Mouse (Mus musculus) forebrain, embryonic 11.5 days (tissue): ENCODE data around the gene Rnaseh2b. TPM values are rescaled to one million over a fixed set of nuclear protein-coding genes. Genes with fewer than 3 reads are reported as not detected.
A peak's percentile ranks its signal among the peaks of the same experiment; 100 is the strongest.

Experiments
- ATAC-seq: fragments of 200-750 bp; cut with Nextera tagmentation; replicated peaks from 2 replicates; pipeline ENCODE4 v1.8.0; 2017; ENCODE audit warnings: moderate TSS enrichment; ENCODE audit not compliant: low FRiP score
- DNase-seq: peaks from one replicate; pipeline ENCODE4 v3.0.0-alpha.2; 2017; ENCODE audit warnings: low spot score
- H3K27ac ChIP-seq: fragments of 300-500 bp; sonication (generic); 2 replicates; pipeline ENCODE4 v1.5.1; 2014; ENCODE audit warnings: low read depth, low read length
- H3K27me3 ChIP-seq: fragments of 300-500 bp; sonication (generic); 2 replicates; pipeline ENCODE4 v1.6.1; 2014; ENCODE audit warnings: mild to moderate bottlenecking, low read length, mixed read lengths; ENCODE audit not compliant: control insufficient read depth, insufficient read depth
- H3K36me3 ChIP-seq: fragments of 300-500 bp; sonication (generic); 2 replicates; pipeline ENCODE4 v1.6.1; 2014; ENCODE audit warnings: mild to moderate bottlenecking, low read length, moderate library complexity, mixed read lengths; ENCODE audit not compliant: control insufficient read depth, insufficient read depth
- H3K4me1 ChIP-seq: fragments of 300-500 bp; sonication (generic); replicated peaks from 2 replicates; pipeline ENCODE4 v1.6.1; 2014; ENCODE audit warnings: low read length, mixed read lengths; ENCODE audit not compliant: control insufficient read depth, insufficient read depth
- H3K4me2 ChIP-seq: fragments of 300-500 bp; sonication (generic); 2 replicates; pipeline ENCODE4 v1.6.1; 2014; ENCODE audit warnings: low read depth, mild to moderate bottlenecking, low read length, moderate library complexity, mixed read lengths; ENCODE audit not compliant: severe bottlenecking
- H3K4me3 ChIP-seq: fragments of 300-500 bp; sonication (generic); 2 replicates; pipeline ENCODE4 v1.5.1; 2014; ENCODE audit warnings: low read depth, low read length
- H3K9ac ChIP-seq: fragments of 300-500 bp; sonication (generic); 2 replicates; pipeline ENCODE4 v1.6.1; 2014; ENCODE audit warnings: low read length
- H3K9me3 ChIP-seq: fragments of 300-500 bp; sonication (generic); 2 replicates; pipeline ENCODE4 v1.6.1; 2016; ENCODE audit warnings: low read length, mixed read lengths; ENCODE audit not compliant: control insufficient read depth
- WGBS: fragments of 180-500 bp; shearing (Covaris S2); extraction: QIAGEN DNeasy Blood & Tissue Kit; methylation state at CpG from one replicate; pipeline ENCODE4 v1.1.7; 2014; 5-methylcytosine and 5-hydroxymethylcytosine counted together
- polyA plus RNA-seq: library from polyadenylated mRNA; unstranded; fragments of >200 nt; fragmentation: Nextera tagmentation; extraction: Ambion mirVana; gene quantifications from 2 replicates; pipeline ENCODE4 v1.2.1, GENCODE M21; 2014

Gene Rnaseh2b
- polyA plus RNA-seq, 1 experiment from 2014 or later = 71.7 TPM

GRCm38 (mm10) chr14:62327171-62327570 lies 34.8 kb downstream of the Rnaseh2b start:
- Histone ChIP-seq H3K4me2 (no peak overlapping the region), H3K36me3 (no peaks in the 10 kb centered on the region), H3K27me3 (no peaks in the 10 kb centered on the region), H3K9me3 (no peaks in the 10 kb centered on the region), H3K27ac (no peak overlapping the region), H3K4me3 (no peak overlapping the region), H3K9ac (no peak overlapping the region), H3K4me1 (peaks cover 3% of the 10 kb centered on the region; the same call in 1 of the 2 replicates)
- DNase-seq (no peak), ATAC-seq (no peak)
- WGBS = 26% methylated on average over 2 of the region's 2 CpGs

GRCm38 (mm10) chr14:62328606-62329005 lies 36.2 kb downstream of the Rnaseh2b start:
- Histone ChIP-seq H3K4me2 (no peak overlapping the region), H3K9ac (no peak overlapping the region), H3K4me3 (no peak overlapping the region), H3K27me3 (no peaks in the 10 kb centered on the region), H3K9me3 (no peaks in the 10 kb centered on the region), H3K4me1 (peaks cover 5% of the 10 kb centered on the region; the same call in 1 of the 2 replicates), H3K27ac (no peak overlapping the region), H3K36me3 (no peaks in the 10 kb centered on the region)
- 47% methylated on average over 6 of the region's 6 CpGs for WGBS
- ATAC-seq (no peak), DNase-seq (no peak)

GRCm38 (mm10) chr14:62329631-62330030 lies 37.2 kb downstream of the Rnaseh2b start:
- H3K4me2 ChIP-seq = no peak overlapping the region
- H3K9me3 ChIP-seq = no peaks in the 10 kb centered on the region
- H3K27ac ChIP-seq = no peak overlapping the region
- H3K9ac ChIP-seq = no peak overlapping the region
- 88% methylated on average over 3 of the region's 3 CpGs for WGBS
- no peaks in the 10 kb centered on the region for H3K36me3 ChIP-seq
- no peaks in the 10 kb centered on the region for H3K27me3 ChIP-seq
- DNase-seq = no peak
- ATAC-seq = no peak
- H3K4me1 ChIP-seq = peaks cover 5% of the 10 kb centered on the region; the same call in 1 of the 2 replicates
- no peak overlapping the region for H3K4me3 ChIP-seq

- DNase-seq = no peak
- Histone ChIP-seq H3K9ac (peak overlapping the region; percentile 85; the same call in 1 of the 2 replicates), H3K27ac (peak overlapping the region; percentile 83), H3K4me2 (peak overlapping the region; percentile 78), H3K4me3 (peak overlapping the region; percentile 65), H3K36me3 (no peaks in the 10 kb centered on the region), H3K4me1 (peaks cover 5% of the 10 kb centered on the region; the same call in 1 of the 2 replicates), H3K27me3 (no peaks in the 10 kb centered on the region), H3K9me3 (no peaks in the 10 kb centered on the region)
- 0 out of 2 replicates have a peak, but pooled peaks have one; percentile 33 for ATAC-seq
- WGBS = 9% methylated on average over 6 of the region's 6 CpGs
Observed at GRCm38 (mm10) chr14:62331457-62331856, 39.1 kb downstream of the Rnaseh2b start.

- no peaks in the 10 kb centered on the region for H3K9me3 ChIP-seq
- DNase-seq (peak; percentile 92), ATAC-seq (peak; percentile 78)
- H3K9ac ChIP-seq = peak overlapping the region; percentile 85
- H3K4me3 ChIP-seq = peak overlapping the region; percentile 65
- peak overlapping the region; percentile 83 for H3K27ac ChIP-seq
- H3K4me1 ChIP-seq = peaks cover 5% of the 10 kb centered on the region; the same call in 1 of the 2 replicates
- H3K36me3 ChIP-seq = no peaks in the 10 kb centered on the region
- under 1% methylated on average over 62 of the region's 62 CpGs for WGBS
- peak overlapping the region; percentile 78 for H3K4me2 ChIP-seq
- no peaks in the 10 kb centered on the region for H3K27me3 ChIP-seq
Observed at GRCm38 (mm10) chr14:62331866-62332619, 39.7 kb downstream of the Rnaseh2b start.

GRCm38 (mm10) chr14:62333909-62334687 lies 41.7 kb downstream of the Rnaseh2b start:
- H3K9me3 ChIP-seq = no peaks in the 10 kb centered on the region
- no peak overlapping the region for H3K4me3 ChIP-seq
- ATAC-seq = no peak
- no peak overlapping the region for H3K4me2 ChIP-seq
- H3K36me3 ChIP-seq = no peaks in the 10 kb centered on the region
- peaks cover 5% of the 10 kb centered on the region; the same call in 1 of the 2 replicates for H3K4me1 ChIP-seq
- no peaks in the 10 kb centered on the region for H3K27me3 ChIP-seq
- WGBS = 76% methylated on average over 9 of the region's 9 CpGs
- no peak overlapping the region for H3K27ac ChIP-seq
- no peak for DNase-seq
- no peak overlapping the region for H3K9ac ChIP-seq

- H3K4me1 ChIP-seq = no peaks in the 10 kb centered on the region
- no peak overlapping the region for H3K4me3 ChIP-seq
- no peaks in the 10 kb centered on the region for H3K27me3 ChIP-seq
- no peak for DNase-seq
- 95% methylated on average over 1 of the region's 1 CpGs for WGBS
- no peak overlapping the region for H3K27ac ChIP-seq
- no peaks in the 10 kb centered on the region for H3K36me3 ChIP-seq
- no peaks in the 10 kb centered on the region for H3K9me3 ChIP-seq
- no peak for ATAC-seq
- no peak overlapping the region for H3K9ac ChIP-seq
- no peak overlapping the region for H3K4me2 ChIP-seq
Observed at GRCm38 (mm10) chr14:62339196-62339595, 46.8 kb downstream of the Rnaseh2b start.

- Histone ChIP-seq H3K27me3 (no peaks in the 10 kb centered on the region), H3K4me3 (no peak overlapping the region), H3K36me3 (no peaks in the 10 kb centered on the region), H3K9ac (no peak overlapping the region), H3K4me1 (no peaks in the 10 kb centered on the region; the same call in 1 of the 2 replicates), H3K4me2 (no peak overlapping the region), H3K27ac (no peak overlapping the region), H3K9me3 (no peaks in the 10 kb centered on the region)
- 78% methylated on average over 8 of the region's 8 CpGs for WGBS
- no peak for DNase-seq
- no peak for ATAC-seq
Observed at GRCm38 (mm10) chr14:62341887-62342642, 49.7 kb downstream of the Rnaseh2b start.
